Mouse (Mus musculus) bone marrow macrophage, adult 2 months (primary cell): ENCODE data around the gene Sdhb. TPM values are rescaled to one million over a fixed set of nuclear protein-coding genes. Genes with fewer than 3 reads are reported as not detected.

ENCODE experiments used
- H3K27ac ChIP-seq: 2 replicates; pipeline ENCODE4 v1.5.1; 2012; ENCODE audit warnings: low read depth, low read length; ENCODE audit not compliant: insufficient read depth
- H3K4me1 ChIP-seq: 2 replicates; pipeline ENCODE4 v1.6.1; 2012; ENCODE audit warnings: low read length; ENCODE audit not compliant: control insufficient read depth, insufficient read depth
- H3K4me3 ChIP-seq: 2 replicates; pipeline ENCODE4 v1.5.1; 2012; ENCODE audit warnings: mild to moderate bottlenecking, low read length, moderate library complexity; ENCODE audit not compliant: insufficient read depth
- CTCF ChIP-seq: IDR thresholded peaks from 2 replicates; pipeline ENCODE4 v1.5.1; 2012; ENCODE audit warnings: low read depth, mild to moderate bottlenecking, low read length, moderate library complexity
- POLR2A ChIP-seq: IDR thresholded peaks from 2 replicates; pipeline ENCODE4 v1.6.1; 2012; ENCODE audit warnings: mild to moderate bottlenecking, low read depth, low read length, borderline replicate concordance
- polyA plus RNA-seq: library from polyadenylated mRNA; stranded (reverse); fragments of >200 nt; gene quantifications from 2 replicates; pipeline ENCODE4 v1.2.4, GENCODE M21; 2012; ENCODE audit not compliant: missing spikeins, insufficient read depth, insufficient read length

Sdhb gene
- polyA plus RNA-seq, 1 experiment = 163 TPM

- Histone ChIP-seq H3K27ac (no peak overlapping the region), H3K4me3 (no peak overlapping the region), H3K4me1 (peaks cover 27% of the 10 kb centered on the region)
- TF ChIP-seq POLR2A = no peak
- no peak for TF ChIP-seq CTCF
These were observed 1.8 kb upstream of the Sdhb start for GRCm38 (mm10) chr4:140959128-140959679.

- Histone ChIP-seq H3K4me1 (peaks cover 34% of the 10 kb centered on the region), H3K4me3 (no peak overlapping the region), H3K27ac (no peak overlapping the region)
- no peak for TF ChIP-seq POLR2A
These were observed 1.1 kb upstream of the Sdhb start for GRCm38 (mm10) chr4:140959715-140960479.

GRCm38 (mm10) chr4:140961467-140962206, 634 bp downstream of the Sdhb start:
- peaks cover 43% of the 10 kb centered on the region for H3K4me1 ChIP-seq

GRCm38 (mm10) chr4:140962207-140962909, 1.4 kb downstream of the Sdhb start:
- TF ChIP-seq CTCF = no peak
- TF ChIP-seq POLR2A = no peak
- peak overlapping the region; percentile 69 for H3K27ac ChIP-seq
- peak overlapping the region; percentile 79 for H3K4me3 ChIP-seq
- H3K4me1 ChIP-seq = peaks cover 43% of the 10 kb centered on the region

More at GRCm38 (mm10) chr4:140961467-140962206, 634 bp downstream of the Sdhb start:
- TF ChIP-seq POLR2A (no peak), CTCF (no peak)
- Histone ChIP-seq H3K27ac (peak overlapping the region; percentile 69), H3K4me3 (peak overlapping the region; percentile 79)

GRCm38 (mm10) chr4:140962950-140963349, 1.9 kb downstream of the Sdhb start:
- TF ChIP-seq POLR2A (no peak), CTCF (no peak)
- Histone ChIP-seq H3K4me3 (peak overlapping the region; percentile 19; the same call in 1 of the 2 replicates), H3K27ac (peak overlapping the region; percentile 81), H3K4me1 (peaks cover 43% of the 10 kb centered on the region)

- peaks cover 39% of the 10 kb centered on the region for H3K4me1 ChIP-seq
- H3K4me3 ChIP-seq = peak overlapping the region; percentile 1; the same call in 1 of the 2 replicates
- H3K27ac ChIP-seq = peak overlapping the region; percentile 81
- TF ChIP-seq CTCF (no peak), POLR2A (no peak)
These were observed 3.1 kb downstream of the Sdhb start for GRCm38 (mm10) chr4:140963941-140964597.

- H3K4me3 ChIP-seq = peak overlapping the region; percentile 1; the same call in 1 of the 2 replicates
- TF ChIP-seq POLR2A = no peak
- TF ChIP-seq CTCF = peak; percentile 74
- peak overlapping the region; percentile 81 for H3K27ac ChIP-seq
- H3K4me1 ChIP-seq = peaks cover 38% of the 10 kb centered on the region
These were observed 3.6 kb downstream of the Sdhb start for GRCm38 (mm10) chr4:140964620-140965019.

GRCm38 (mm10) chr4:140967386-140968159, 6.6 kb downstream of the Sdhb start:
- peaks cover 35% of the 10 kb centered on the region for H3K4me1 ChIP-seq
- no peak for TF ChIP-seq POLR2A
- no peak for TF ChIP-seq CTCF
- H3K27ac ChIP-seq = no peak overlapping the region
- no peak overlapping the region for H3K4me3 ChIP-seq
